Mouse (Mus musculus) bone marrow, adult 2 months (tissue): ENCODE measurements around the gene C4b.

Experiments
- CTCF ChIP-seq: fragments of 200-500 bp; IDR thresholded peaks from 2 replicates; pipeline ENCODE4 v1.5.1; 2011; ENCODE audit warnings: low read length, control low read depth; ENCODE audit not compliant: control insufficient read depth, insufficient read depth
- POLR2A ChIP-seq: fragments of 200-500 bp; IDR thresholded peaks from 2 replicates; pipeline ENCODE4 v1.6.1; 2011; ENCODE audit warnings: low read depth, mild to moderate bottlenecking, control low read depth, low read length, borderline replicate concordance; ENCODE audit not compliant: control insufficient read depth

DNA sequence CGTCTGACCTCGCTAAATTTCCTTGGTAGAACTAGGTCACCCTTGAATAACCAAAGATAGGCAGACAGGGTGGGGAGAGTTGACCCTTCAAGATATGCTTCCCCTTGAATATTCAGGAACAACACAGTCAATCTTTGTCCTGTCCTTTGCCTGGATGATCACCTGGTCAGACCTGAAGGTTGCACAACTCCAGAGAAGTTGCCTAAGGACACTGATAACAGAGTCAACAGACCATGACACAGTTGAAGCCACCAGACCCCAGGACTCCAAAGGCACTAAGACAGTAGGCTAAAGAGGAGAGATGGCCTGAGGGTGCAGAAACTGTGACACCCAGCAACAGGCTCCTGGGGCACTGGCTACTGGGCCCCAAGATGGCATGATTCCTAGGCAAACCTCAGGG is 15.8 kb downstream of the C4b start:
- TF ChIP-seq CTCF (no peak), POLR2A (no peak)
